Mouse (Mus musculus) gastrocnemius, adult 8-10 months (tissue): ENCODE measurements around the gene Srrd. TPM values are rescaled to one million over a fixed set of nuclear protein-coding genes. Genes with fewer than 3 reads are reported as not detected.

Source experiments
- DNase-seq, 2 experiments: peaks; one replicate each; pipeline ENCODE4 v3.0.0; 2022; ENCODE audit warnings: low spot score in 2 of 2
- total RNA-seq, 4 experiments: library from RNA; stranded (reverse); gene quantifications; 2 replicates each; pipeline ENCODE4 v1.2.4; 2022

The Srrd gene
- total RNA-seq, 4 experiments from 2014 or later = 3.8 to 7.2 (median 5.1) TPM

GRCm38 (mm10) chr5:112359520-112359919, 16.7 kb upstream of the Srrd start:
- DNase-seq = no peak

GRCm38 (mm10) chr5:112356322-112356721, 13.5 kb upstream of the Srrd start:
- no peak for DNase-seq

- no peak for DNase-seq
Measured at GRCm38 (mm10) chr5:112355910-112356309, 13.1 kb upstream of the Srrd start, which contains the start of gene Gm6583. TSS of gene Gm6583 (minus strand) at chr5:112356033.

GRCm38 (mm10) chr5:112355493-112355892, 12.7 kb upstream of the Srrd start:
- no peak for DNase-seq

GRCm38 (mm10) chr5:112349169-112349568, 6.3 kb upstream of the Srrd start:
- DNase-seq = no peak

- DNase-seq = no peak
Measured at GRCm38 (mm10) chr5:112346211-112346965, 3.5 kb upstream of the Srrd start.

GRCm38 (mm10) chr5:112344092-112344960, 1.5 kb upstream of the Srrd start:
- DNase-seq = no peak

GRCm38 (mm10) chr5:112343205-112343595, 360 bp upstream of the Srrd start:
- no peak for DNase-seq

GRCm38 (mm10) chr5:112339215-112339614, 3.6 kb downstream of the Srrd start:
- no peak for DNase-seq

- DNase-seq = no peak
Measured at GRCm38 (mm10) chr5:112337004-112337403, 5.8 kb downstream of the Srrd start.

GRCm38 (mm10) chr5:112335473-112335872, 7.4 kb downstream of the Srrd start:
- DNase-seq = peak in 1 of 2 experiments; percentile 23

GRCm38 (mm10) chr5:112329805-112330564, 12.9 kb downstream of the Srrd start:
- DNase-seq = no peak

GRCm38 (mm10) chr5:112327854-112328253, 15.0 kb downstream of the Srrd start:
- DNase-seq = no peak

- DNase-seq = no peak
Measured at GRCm38 (mm10) chr5:112326446-112327009, 16.3 kb downstream of the Srrd start.

- DNase-seq = peak; percentile 87 to 91
Measured at GRCm38 (mm10) chr5:112325546-112326445, 17.0 kb downstream of the Srrd start, which contains the start of gene Tfip11. TSS of gene Tfip11 (plus strand) at chr5:112326358.

GRCm38 (mm10) chr5:112324637-112325545, 17.9 kb downstream of the Srrd start:
- DNase-seq = no peak

GRCm38 (mm10) chr5:112323246-112323645, 19.6 kb downstream of the Srrd start:
- no peak for DNase-seq

- no peak for DNase-seq
Measured at GRCm38 (mm10) chr5:112321376-112321775, 21.5 kb downstream of the Srrd start.

GRCm38 (mm10) chr5:112320936-112321335, 21.9 kb downstream of the Srrd start:
- no peak for DNase-seq
